Mouse (Mus musculus) ES-E14 (cell line): ENCODE data around the gene Gm8797.

ENCODE experiments used
- CHD2 ChIP-seq: IDR thresholded peaks from 2 replicates; pipeline ENCODE4 v1.6.1; 2014; ENCODE audit warnings: mild to moderate bottlenecking, low read depth, low read length, inconsistent platforms
- MAFK ChIP-seq: IDR thresholded peaks from 2 replicates; pipeline ENCODE4 v1.6.1; 2014; ENCODE audit warnings: mild to moderate bottlenecking, low read depth, low read length, inconsistent platforms; ENCODE audit not compliant: insufficient read depth
- ZC3H11A ChIP-seq: IDR thresholded peaks from 2 replicates; pipeline ENCODE4 v1.6.1; 2012; ENCODE audit warnings: low read depth, mild to moderate bottlenecking, inconsistent platforms, low read length, borderline replicate concordance
- ZNF384 ChIP-seq: IDR thresholded peaks from 2 replicates; pipeline ENCODE4 v1.6.1; 2012; ENCODE audit warnings: low read depth, low read length, inconsistent platforms

- TF ChIP-seq ZNF384: no peak
- TF ChIP-seq MAFK: no peak
- no peak for TF ChIP-seq CHD2
- TF ChIP-seq ZC3H11A: no peak
These were observed 4.3 kb downstream of the Gm8797 start for GRCm38 (mm10) chr3:5754763-5755478.
